Mouse (Mus musculus): ENCODE measurements around the gene Mtr. TPM values are rescaled to one million over a fixed set of nuclear protein-coding genes. Genes with fewer than 3 reads are reported as not detected.

Mtr gene
- polyA plus RNA-seq, 1 experiment from 2014 or later = 11.4 TPM

DNA sequence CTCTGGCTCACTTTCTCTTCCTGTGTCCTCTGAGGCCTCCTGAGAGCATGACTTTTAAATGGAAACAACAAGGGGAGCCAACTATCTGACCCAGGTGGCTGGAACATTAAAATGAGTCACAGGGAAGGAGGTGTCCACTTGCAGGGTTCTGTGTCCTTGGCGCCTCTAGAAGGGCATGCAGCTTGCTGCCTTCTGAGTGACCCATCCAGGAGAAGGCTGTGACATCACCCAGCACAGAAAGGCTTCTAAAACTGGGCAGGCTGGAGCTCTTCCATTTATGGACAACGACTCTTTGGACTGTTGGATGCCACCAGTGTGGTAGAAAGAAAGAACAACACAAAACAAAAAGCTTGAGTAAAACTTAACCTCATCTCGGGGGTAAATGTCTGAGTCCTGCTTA lies 25.9 kb upstream of the Mtr start:
- H3K9me3 ChIP-seq (replicated peaks; ENCODE audit: control insufficient read depth, low read length) = no peaks in the 10 kb centered on the region
- 34% methylated on average over 3 of the region's 3 CpGs for WGBS
- H3K4me3 ChIP-seq (ENCODE audit: low read length) = no peak overlapping the region
- peaks cover 8% of the 10 kb centered on the region; the same call in 1 of the 2 replicates for H3K4me1 ChIP-seq (ENCODE audit: control insufficient read depth, insufficient read depth, low read length)
- H3K27ac ChIP-seq (ENCODE audit: low read length) = peak overlapping the region; percentile 93
- H3K27me3 ChIP-seq (ENCODE audit: control insufficient read depth, insufficient read depth, low read length) = no peaks in the 10 kb centered on the region
- H3K9ac ChIP-seq (ENCODE audit: low read length) = peak overlapping the region; percentile 40; the same call in 1 of the 2 replicates
- ATAC-seq (replicated peaks; ENCODE audit: extremely low read depth, insufficient read depth, low FRiP score) = peak; percentile 88
- H3K36me3 ChIP-seq (ENCODE audit: control insufficient read depth, insufficient read depth) = peaks cover 39% of the 10 kb centered on the region
- no peak overlapping the region for H3K4me2 ChIP-seq (ENCODE audit: low read depth, low read length)

DNA sequence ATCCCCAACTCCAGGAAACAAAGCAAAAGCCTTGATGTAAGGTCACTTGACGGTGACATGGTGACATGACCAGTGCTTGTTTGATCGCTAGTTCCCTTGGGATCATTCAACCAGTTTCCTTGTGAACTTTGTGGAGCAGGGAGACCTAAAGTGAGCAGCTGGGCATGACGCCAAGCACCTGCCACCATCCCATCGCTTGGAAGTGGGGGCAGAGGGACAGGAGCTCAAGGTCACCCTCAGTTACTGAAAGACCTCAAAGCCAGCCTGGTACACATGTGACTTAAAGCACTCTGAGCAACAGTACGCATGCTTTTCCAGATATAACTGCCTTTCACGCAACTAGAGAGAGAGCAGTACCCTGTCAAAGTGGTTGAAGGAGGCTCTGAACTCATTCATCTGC lies 16.8 kb upstream of the Mtr start:
- H3K36me3 ChIP-seq (ENCODE audit: control insufficient read depth, insufficient read depth) = peaks cover 42% of the 10 kb centered on the region
- no peaks in the 10 kb centered on the region for H3K27me3 ChIP-seq (ENCODE audit: control insufficient read depth, insufficient read depth, low read length)
- H3K27ac ChIP-seq (ENCODE audit: low read length) = peak overlapping the region; percentile 92

GRCm38 (mm10) chr13:12274220-12274619 lies 16.3 kb upstream of the Mtr start:
- 78% methylated on average over 4 of the region's 4 CpGs for WGBS
- no peak overlapping the region for H3K4me2 ChIP-seq (ENCODE audit: low read depth, low read length)
- H3K36me3 ChIP-seq (ENCODE audit: control insufficient read depth, insufficient read depth) = peaks cover 46% of the 10 kb centered on the region
- peaks cover 28% of the 10 kb centered on the region for H3K4me1 ChIP-seq (ENCODE audit: control insufficient read depth, insufficient read depth, low read length)
- no peaks in the 10 kb centered on the region for H3K9me3 ChIP-seq (replicated peaks; ENCODE audit: control insufficient read depth, low read length)
- peak overlapping the region; percentile 92 for H3K27ac ChIP-seq (ENCODE audit: low read length)
- peak overlapping the region; percentile 52; the same call in 1 of the 2 replicates for H3K9ac ChIP-seq (ENCODE audit: low read length)
- no peak overlapping the region for H3K4me3 ChIP-seq (ENCODE audit: low read length)
- no peaks in the 10 kb centered on the region for H3K27me3 ChIP-seq (ENCODE audit: control insufficient read depth, insufficient read depth, low read length)
- no peak for ATAC-seq (replicated peaks; ENCODE audit: extremely low read depth, insufficient read depth, low FRiP score)

More for the DNA sequence above, 16.8 kb upstream of the Mtr start:
- peak; percentile 86 for ATAC-seq (replicated peaks; ENCODE audit: extremely low read depth, insufficient read depth, low FRiP score)
- Histone ChIP-seq H3K4me1 (ENCODE audit: control insufficient read depth, insufficient read depth, low read length) (peaks cover 28% of the 10 kb centered on the region), H3K9me3 (replicated peaks; ENCODE audit: control insufficient read depth, low read length) (no peaks in the 10 kb centered on the region), H3K4me3 (ENCODE audit: low read length) (no peak overlapping the region), H3K4me2 (ENCODE audit: low read depth, low read length) (no peak overlapping the region), H3K9ac (ENCODE audit: low read length) (peak overlapping the region; percentile 52; the same call in 1 of the 2 replicates)
- WGBS = 45% methylated on average over 6 of the region's 6 CpGs

- Histone ChIP-seq H3K4me3 (ENCODE audit: low read length) (no peak overlapping the region), H3K27me3 (ENCODE audit: control insufficient read depth, insufficient read depth, low read length) (no peaks in the 10 kb centered on the region), H3K9me3 (replicated peaks; ENCODE audit: control insufficient read depth, low read length) (no peaks in the 10 kb centered on the region), H3K4me2 (ENCODE audit: low read depth, low read length) (no peak overlapping the region), H3K4me1 (ENCODE audit: control insufficient read depth, insufficient read depth, low read length) (peaks cover 21% of the 10 kb centered on the region), H3K27ac (ENCODE audit: low read length) (peak overlapping the region; percentile 67), H3K9ac (ENCODE audit: low read length) (no peak overlapping the region), H3K36me3 (ENCODE audit: control insufficient read depth, insufficient read depth) (peaks cover 50% of the 10 kb centered on the region)
- 48% methylated on average over 3 of the region's 3 CpGs for WGBS
- ATAC-seq (replicated peaks; ENCODE audit: extremely low read depth, insufficient read depth, low FRiP score) = no peak
Measured at GRCm38 (mm10) chr13:12272953-12273352, 15.0 kb upstream of the Mtr start.

DNA sequence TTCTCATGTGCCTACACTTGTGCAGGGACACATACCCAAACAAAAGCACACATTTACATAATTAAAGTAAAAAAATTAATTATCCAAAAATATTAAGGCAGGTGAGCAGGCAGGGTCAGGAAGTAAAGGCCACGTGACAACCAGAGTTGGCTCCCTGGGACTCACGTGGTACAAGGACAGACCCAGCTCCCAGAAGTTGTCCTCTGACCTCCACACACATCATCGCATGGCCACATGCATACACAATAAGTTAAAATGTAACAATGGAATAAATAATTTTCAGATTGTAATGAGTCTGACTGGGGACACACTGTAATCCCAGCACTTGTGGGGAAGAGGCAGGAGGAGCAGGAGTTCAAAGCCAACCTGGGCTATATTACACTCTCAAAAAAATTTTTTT lies 10.1 kb upstream of the Mtr start:
- no peak for ATAC-seq (replicated peaks; ENCODE audit: extremely low read depth, insufficient read depth, low FRiP score)

DNA sequence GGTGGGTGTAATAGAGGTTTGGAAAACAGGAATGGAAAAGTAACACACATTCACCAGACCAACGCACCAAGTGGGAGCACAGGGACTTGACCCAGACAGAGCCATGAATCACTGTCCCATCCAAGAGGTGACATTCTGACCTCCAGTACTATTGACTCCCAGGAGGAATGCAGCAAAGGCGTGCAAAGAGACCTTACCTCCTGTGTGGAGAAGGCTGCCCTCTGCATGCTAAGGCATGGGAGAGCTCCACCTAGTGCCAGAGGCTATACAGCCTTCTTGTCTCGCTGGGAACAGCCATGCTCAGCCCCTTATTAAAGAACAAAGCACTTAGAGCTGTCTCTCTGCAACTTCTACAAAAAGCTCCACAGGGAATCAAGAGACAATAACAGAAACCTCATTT lies 9.2 kb upstream of the Mtr start:
- no peaks in the 10 kb centered on the region for H3K9me3 ChIP-seq (replicated peaks; ENCODE audit: control insufficient read depth, low read length)
- H3K27ac ChIP-seq (ENCODE audit: low read length) = no peak overlapping the region
- peaks cover 19% of the 10 kb centered on the region for H3K36me3 ChIP-seq (ENCODE audit: control insufficient read depth, insufficient read depth)
- H3K4me3 ChIP-seq (ENCODE audit: low read length) = no peak overlapping the region
- H3K4me1 ChIP-seq (ENCODE audit: control insufficient read depth, insufficient read depth, low read length) = no peaks in the 10 kb centered on the region
- no peak for ATAC-seq (replicated peaks; ENCODE audit: extremely low read depth, insufficient read depth, low FRiP score)
- H3K9ac ChIP-seq (ENCODE audit: low read length) = no peak overlapping the region
- no peaks in the 10 kb centered on the region for H3K27me3 ChIP-seq (ENCODE audit: control insufficient read depth, insufficient read depth, low read length)
- no peak overlapping the region for H3K4me2 ChIP-seq (ENCODE audit: low read depth, low read length)
- WGBS = 54% methylated on average over 3 of the region's 3 CpGs

More for the DNA sequence above, 10.1 kb upstream of the Mtr start:
- Histone ChIP-seq H3K36me3 (ENCODE audit: control insufficient read depth, insufficient read depth) (peaks cover 24% of the 10 kb centered on the region), H3K4me1 (ENCODE audit: control insufficient read depth, insufficient read depth, low read length) (0 out of 2 replicates have a peak, but pooled peaks cover 2% of the 10 kb centered on the region), H3K4me3 (ENCODE audit: low read length) (no peak overlapping the region), H3K27ac (ENCODE audit: low read length) (no peak overlapping the region), H3K9me3 (replicated peaks; ENCODE audit: control insufficient read depth, low read length) (no peaks in the 10 kb centered on the region), H3K9ac (ENCODE audit: low read length) (no peak overlapping the region), H3K4me2 (ENCODE audit: low read depth, low read length) (no peak overlapping the region), H3K27me3 (ENCODE audit: control insufficient read depth, insufficient read depth, low read length) (no peaks in the 10 kb centered on the region)
- 94% methylated on average over 3 of the region's 3 CpGs for WGBS

- 73% methylated on average over 6 of the region's 6 CpGs for WGBS
- no peak overlapping the region for H3K27ac ChIP-seq (ENCODE audit: low read length)
- H3K36me3 ChIP-seq (ENCODE audit: control insufficient read depth, insufficient read depth) = peaks cover 12% of the 10 kb centered on the region
- H3K4me2 ChIP-seq (ENCODE audit: low read depth, low read length) = no peak overlapping the region
- no peak overlapping the region for H3K4me3 ChIP-seq (ENCODE audit: low read length)
- H3K9me3 ChIP-seq (replicated peaks; ENCODE audit: control insufficient read depth, low read length) = peaks cover 8% of the 10 kb centered on the region
- H3K9ac ChIP-seq (ENCODE audit: low read length) = no peak overlapping the region
- H3K27me3 ChIP-seq (ENCODE audit: control insufficient read depth, insufficient read depth, low read length) = no peaks in the 10 kb centered on the region
- no peak for ATAC-seq (replicated peaks; ENCODE audit: extremely low read depth, insufficient read depth, low FRiP score)
- no peaks in the 10 kb centered on the region for H3K4me1 ChIP-seq (ENCODE audit: control insufficient read depth, insufficient read depth, low read length)
Measured at GRCm38 (mm10) chr13:12263996-12264395, 6.1 kb upstream of the Mtr start.

DNA sequence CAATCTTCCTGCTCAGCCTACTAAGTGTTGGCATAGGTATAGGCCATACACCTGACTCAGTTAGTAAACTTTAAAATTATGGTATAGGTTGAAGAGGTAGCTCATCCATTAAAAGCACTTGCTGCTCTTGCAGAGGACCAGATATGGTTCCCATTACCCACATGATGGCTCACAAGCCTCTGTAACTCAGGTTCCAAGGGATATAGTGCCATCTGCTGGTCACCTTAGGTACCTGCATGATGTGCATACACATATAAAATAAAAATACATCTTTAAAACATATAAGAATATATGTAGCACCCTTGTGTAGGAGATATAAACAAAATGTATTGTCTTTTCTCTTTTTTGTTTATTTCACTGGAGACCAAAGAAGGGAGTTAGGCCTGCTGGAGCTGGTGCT lies 3.6 kb upstream of the Mtr start:
- Histone ChIP-seq H3K9ac (ENCODE audit: low read length) (no peak overlapping the region), H3K4me1 (ENCODE audit: control insufficient read depth, insufficient read depth, low read length) (peaks cover 5% of the 10 kb centered on the region), H3K27ac (ENCODE audit: low read length) (no peak overlapping the region), H3K9me3 (replicated peaks; ENCODE audit: control insufficient read depth, low read length) (peaks cover 8% of the 10 kb centered on the region), H3K36me3 (ENCODE audit: control insufficient read depth, insufficient read depth) (no peaks in the 10 kb centered on the region), H3K4me3 (ENCODE audit: low read length) (no peak overlapping the region), H3K4me2 (ENCODE audit: low read depth, low read length) (no peak overlapping the region), H3K27me3 (ENCODE audit: control insufficient read depth, insufficient read depth, low read length) (no peaks in the 10 kb centered on the region)
- ATAC-seq (replicated peaks; ENCODE audit: extremely low read depth, insufficient read depth, low FRiP score) = no peak

DNA sequence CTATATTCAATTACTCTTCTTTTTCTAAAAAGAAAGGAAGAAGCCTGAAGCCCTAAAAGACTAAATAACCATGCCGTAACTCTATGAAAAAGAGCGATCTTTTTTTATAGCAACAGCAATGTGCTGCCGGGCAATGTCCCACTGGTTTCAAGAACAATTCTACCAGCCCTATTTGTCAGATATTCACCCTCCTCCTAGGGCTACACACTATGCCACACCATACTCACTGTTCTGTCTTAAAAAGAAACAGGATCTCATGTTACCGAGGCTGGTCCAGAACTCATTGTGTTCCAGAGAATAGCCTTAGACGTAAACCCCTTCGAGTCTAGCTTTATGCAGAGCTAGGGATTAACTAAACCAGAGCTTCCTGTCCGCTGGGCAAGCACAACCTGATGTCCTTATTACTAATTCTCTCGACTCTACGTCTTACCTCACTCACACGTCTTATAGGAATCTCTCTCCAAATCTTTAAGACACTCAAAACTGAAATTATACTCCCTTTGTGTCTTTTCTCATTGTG lies 982 bp downstream of the Mtr start:
- peak overlapping the region; percentile 84 for H3K9ac ChIP-seq (ENCODE audit: low read length)
- H3K36me3 ChIP-seq (ENCODE audit: control insufficient read depth, insufficient read depth) = peaks cover 5% of the 10 kb centered on the region; the same call in 1 of the 2 replicates
- peak overlapping the region; percentile 88 for H3K4me2 ChIP-seq (ENCODE audit: low read depth, low read length)
- H3K27me3 ChIP-seq (ENCODE audit: control insufficient read depth, insufficient read depth, low read length) = no peaks in the 10 kb centered on the region
- peak overlapping the region; percentile 71 for H3K4me3 ChIP-seq (ENCODE audit: low read length)
- peaks cover 8% of the 10 kb centered on the region for H3K9me3 ChIP-seq (replicated peaks; ENCODE audit: control insufficient read depth, low read length)
- H3K4me1 ChIP-seq (ENCODE audit: control insufficient read depth, insufficient read depth, low read length) = peaks cover 12% of the 10 kb centered on the region
- no peak for ATAC-seq (replicated peaks; ENCODE audit: extremely low read depth, insufficient read depth, low FRiP score)
- peak overlapping the region; percentile 91; the same call in 1 of the 2 replicates for H3K27ac ChIP-seq (ENCODE audit: low read length)
- WGBS = 13% methylated on average over 10 of the region's 10 CpGs
